Mouse (Mus musculus): ENCODE measurements around the gene Canx. TPM values are rescaled to one million over a fixed set of nuclear protein-coding genes. Genes with fewer than 3 reads are reported as not detected.

Canx gene
- polyA plus RNA-seq, 1 experiment from 2014 or later, result 331 TPM

- no peaks in the 10 kb centered on the region for H3K36me3 ChIP-seq
- no peaks in the 10 kb centered on the region for H3K9me3 ChIP-seq
- H3K4me1 ChIP-seq, result no peaks in the 10 kb centered on the region
- peak overlapping the region; percentile 58 for H3K4me3 ChIP-seq
- peak; percentile 71 for ATAC-seq (ENCODE audit: low FRiP score, low read depth)
- H3K9ac ChIP-seq, result peak overlapping the region; percentile 74
- 2% methylated on average over 74 of the region's 74 CpGs for WGBS
- peak overlapping the region; percentile 89 for H3K4me2 ChIP-seq (replicated peaks)
- peak overlapping the region; percentile 39; the same call in 1 of the 2 replicates for H3K27ac ChIP-seq
- no peaks in the 10 kb centered on the region; the same call in 1 of the 2 replicates for H3K27me3 ChIP-seq
Observed at GRCm38 (mm10) chr11:50358950-50359861, 33.7 kb upstream of the Canx start.

- ATAC-seq (ENCODE audit: low FRiP score, low read depth), result no peak
- Histone ChIP-seq H3K9me3 (no peaks in the 10 kb centered on the region), H3K4me2 (replicated peaks) (no peak overlapping the region), H3K4me3 (no peak overlapping the region), H3K4me1 (no peaks in the 10 kb centered on the region), H3K27ac (no peak overlapping the region), H3K36me3 (no peaks in the 10 kb centered on the region), H3K27me3 (no peaks in the 10 kb centered on the region; the same call in 1 of the 2 replicates), H3K9ac (no peak overlapping the region)
- WGBS, result 75% methylated on average over 1 of the region's 1 CpGs
Observed at GRCm38 (mm10) chr11:50355395-50355794, 29.9 kb upstream of the Canx start.

- no peak overlapping the region for H3K9ac ChIP-seq
- 60% methylated on average over 3 of the region's 3 CpGs for WGBS
- no peak overlapping the region for H3K4me3 ChIP-seq
- no peak for ATAC-seq (ENCODE audit: low FRiP score, low read depth)
- H3K27me3 ChIP-seq, result no peaks in the 10 kb centered on the region; the same call in 1 of the 2 replicates
- no peak overlapping the region for H3K4me2 ChIP-seq (replicated peaks)
- no peak overlapping the region for H3K27ac ChIP-seq
- no peaks in the 10 kb centered on the region for H3K9me3 ChIP-seq
- H3K36me3 ChIP-seq, result no peaks in the 10 kb centered on the region
- H3K4me1 ChIP-seq, result no peaks in the 10 kb centered on the region
Observed at GRCm38 (mm10) chr11:50354851-50355250, 29.4 kb upstream of the Canx start.

GRCm38 (mm10) chr11:50354162-50354561 lies 28.7 kb upstream of the Canx start, which contains the start of gene Cby3:
Cby3 (plus strand) TSS chr11:50354462.
- no peaks in the 10 kb centered on the region for H3K4me1 ChIP-seq
- no peak within 1 kb of the TSS for H3K4me3 ChIP-seq
- no peak within 1 kb of the TSS for H3K9ac ChIP-seq
- H3K27ac ChIP-seq, result no peak within 1 kb of the TSS
- H3K9me3 ChIP-seq, result no peaks in the 10 kb centered on the region
- no peaks in the 10 kb centered on the region; the same call in 1 of the 2 replicates for H3K27me3 ChIP-seq
- H3K36me3 ChIP-seq, result no peaks in the 10 kb centered on the region
- no peak for ATAC-seq (ENCODE audit: low FRiP score, low read depth)
- no peak within 1 kb of the TSS for H3K4me2 ChIP-seq (replicated peaks)

- H3K27me3 ChIP-seq, result no peaks in the 10 kb centered on the region
- H3K9ac ChIP-seq, result no peak overlapping the region
- no peaks in the 10 kb centered on the region for H3K9me3 ChIP-seq
- H3K4me3 ChIP-seq, result no peak overlapping the region
- WGBS, result 65% methylated on average over 2 of the region's 2 CpGs
- H3K36me3 ChIP-seq, result no peaks in the 10 kb centered on the region
- H3K4me2 ChIP-seq (replicated peaks), result no peak overlapping the region
- ATAC-seq (ENCODE audit: low FRiP score, low read depth), result no peak
- no peaks in the 10 kb centered on the region for H3K4me1 ChIP-seq
- no peak overlapping the region for H3K27ac ChIP-seq
Observed at GRCm38 (mm10) chr11:50352177-50352576, 26.7 kb upstream of the Canx start.

GRCm38 (mm10) chr11:50346256-50347032 lies 21.0 kb upstream of the Canx start:
- Histone ChIP-seq H3K9me3 (no peaks in the 10 kb centered on the region), H3K4me2 (replicated peaks) (no peak overlapping the region), H3K4me3 (no peak overlapping the region), H3K27me3 (no peaks in the 10 kb centered on the region), H3K36me3 (no peaks in the 10 kb centered on the region), H3K9ac (no peak overlapping the region), H3K4me1 (no peaks in the 10 kb centered on the region), H3K27ac (no peak overlapping the region)
- WGBS, result 86% methylated on average over 9 of the region's 9 CpGs
- no peak for ATAC-seq (ENCODE audit: low FRiP score, low read depth)

GRCm38 (mm10) chr11:50345486-50345885 lies 20.0 kb upstream of the Canx start:
- H3K4me2 ChIP-seq (replicated peaks), result no peak overlapping the region
- ATAC-seq (ENCODE audit: low FRiP score, low read depth), result no peak
- no peaks in the 10 kb centered on the region for H3K36me3 ChIP-seq
- H3K9ac ChIP-seq, result no peak overlapping the region
- no peaks in the 10 kb centered on the region for H3K27me3 ChIP-seq
- H3K4me1 ChIP-seq, result no peaks in the 10 kb centered on the region
- H3K27ac ChIP-seq, result no peak overlapping the region
- no peak overlapping the region for H3K4me3 ChIP-seq
- 82% methylated on average over 4 of the region's 4 CpGs for WGBS
- H3K9me3 ChIP-seq, result no peaks in the 10 kb centered on the region

GRCm38 (mm10) chr11:50336891-50337290 lies 11.4 kb upstream of the Canx start:
- Histone ChIP-seq H3K4me1 (no peaks in the 10 kb centered on the region), H3K9ac (no peak overlapping the region), H3K4me2 (replicated peaks) (no peak overlapping the region), H3K27me3 (no peaks in the 10 kb centered on the region), H3K9me3 (no peaks in the 10 kb centered on the region), H3K27ac (no peak overlapping the region), H3K4me3 (no peak overlapping the region), H3K36me3 (no peaks in the 10 kb centered on the region)
- no peak for ATAC-seq (ENCODE audit: low FRiP score, low read depth)
- 75% methylated on average over 4 of the region's 4 CpGs for WGBS

- H3K9ac ChIP-seq, result no peak overlapping the region
- H3K4me3 ChIP-seq, result no peak overlapping the region
- H3K36me3 ChIP-seq, result no peaks in the 10 kb centered on the region
- no peaks in the 10 kb centered on the region for H3K27me3 ChIP-seq
- no peak overlapping the region for H3K4me2 ChIP-seq (replicated peaks)
- H3K4me1 ChIP-seq, result no peaks in the 10 kb centered on the region
- ATAC-seq (ENCODE audit: low FRiP score, low read depth), result no peak
- no peak overlapping the region for H3K27ac ChIP-seq
- H3K9me3 ChIP-seq, result no peaks in the 10 kb centered on the region
- 23% methylated on average over 1 of the region's 1 CpGs for WGBS
Observed at GRCm38 (mm10) chr11:50336126-50336525, 10.7 kb upstream of the Canx start.

GRCm38 (mm10) chr11:50333181-50333580 lies 7.7 kb upstream of the Canx start:
- H3K4me2 ChIP-seq (replicated peaks), result no peak overlapping the region

GRCm38 (mm10) chr11:50329378-50329777 lies 3.9 kb upstream of the Canx start:
- no peak overlapping the region for H3K4me2 ChIP-seq (replicated peaks)
- ATAC-seq (ENCODE audit: low FRiP score, low read depth), result no peak
- no peak overlapping the region for H3K4me3 ChIP-seq
- no peak overlapping the region for H3K27ac ChIP-seq
- WGBS, result 93% methylated on average over 1 of the region's 1 CpGs
- peaks cover 5% of the 10 kb centered on the region; the same call in 1 of the 2 replicates for H3K36me3 ChIP-seq
- H3K9ac ChIP-seq, result no peak overlapping the region
- H3K27me3 ChIP-seq, result no peaks in the 10 kb centered on the region
- no peaks in the 10 kb centered on the region for H3K9me3 ChIP-seq
- peaks cover 8% of the 10 kb centered on the region for H3K4me1 ChIP-seq

More at GRCm38 (mm10) chr11:50333181-50333580, 7.7 kb upstream of the Canx start:
- Histone ChIP-seq H3K9ac (no peak overlapping the region), H3K27me3 (no peaks in the 10 kb centered on the region), H3K27ac (no peak overlapping the region), H3K4me3 (no peak overlapping the region), H3K4me1 (no peaks in the 10 kb centered on the region), H3K9me3 (no peaks in the 10 kb centered on the region), H3K36me3 (peaks cover 4% of the 10 kb centered on the region; the same call in 1 of the 2 replicates)
- no peak for ATAC-seq (ENCODE audit: low FRiP score, low read depth)
- WGBS, result 86% methylated on average over 3 of the region's 3 CpGs

GRCm38 (mm10) chr11:50328075-50328625 lies 2.7 kb upstream of the Canx start:
- ATAC-seq (ENCODE audit: low FRiP score, low read depth), result no peak
- H3K27ac ChIP-seq, result no peak overlapping the region
- peaks cover 5% of the 10 kb centered on the region; the same call in 1 of the 2 replicates for H3K36me3 ChIP-seq
- no peak overlapping the region for H3K4me2 ChIP-seq (replicated peaks)
- 91% methylated on average over 3 of the region's 3 CpGs for WGBS
- no peaks in the 10 kb centered on the region for H3K27me3 ChIP-seq
- peaks cover 20% of the 10 kb centered on the region for H3K4me1 ChIP-seq
- H3K4me3 ChIP-seq, result no peak overlapping the region
- no peaks in the 10 kb centered on the region for H3K9me3 ChIP-seq
- H3K9ac ChIP-seq, result no peak overlapping the region
